In genomic region chr6:116628095-116628494, GRCm38 (mm10) we compare ENCODE assay signal across 8 mouse cellular contexts. TPM values are rescaled to one million over a fixed set of nuclear protein-coding genes. Genes with fewer than 3 reads are reported as not detected.
DNase-seq lines count a peak whose midpoint lies in the region; ATAC-seq and TF ChIP-seq lines count a peak whose summit lies in the region.

No protein-coding gene starts in this region.

- H3K9ac ChIP-seq in neural tube, embryonic 11.5 days (ENCODE audit: low read length), result peak overlapping the region; percentile 99
- H3K9ac ChIP-seq in liver, embryonic 11.5 days (ENCODE audit: low read depth, low read length), result peak overlapping the region; percentile 94
- H3K9ac ChIP-seq in stomach, postnatal 0 days (ENCODE audit: low read length), result peak overlapping the region; percentile 97

- intact Hi-C loops in gastrocnemius, postnatal 36 days (cut with DNase I), result no loop called here

- H3K9me3 ChIP-seq in neural tube, embryonic 11.5 days (ENCODE audit: control insufficient read depth, low read length), result no peaks in the 10 kb centered on the region
- no peaks in the 10 kb centered on the region for H3K9me3 ChIP-seq in liver, embryonic 11.5 days (ENCODE audit: control insufficient read depth, low read length)
- no peaks in the 10 kb centered on the region for H3K9me3 ChIP-seq in stomach, postnatal 0 days (ENCODE audit: control insufficient read depth, low read length)

- WGBS in cerebellum, adult 2 months, result 5% methylated on average over 9 of the region's 9 CpGs
- WGBS in neural tube, embryonic 11.5 days, result 28% methylated on average over 9 of the region's 9 CpGs
- WGBS in liver, embryonic 11.5 days, result 22% methylated on average over 9 of the region's 9 CpGs
- WGBS in stomach, postnatal 0 days, result 5% methylated on average over 9 of the region's 9 CpGs

- TF ChIP-seq POLR2A in cerebellum, adult 2 months (IDR thresholded peaks at IDR 0.05; ENCODE audit: borderline replicate concordance, insufficient read depth, low read length), result no peak

- no peak for DNase-seq in cerebellum, adult 2 months
- DNase-seq in cerebellum, adult 11-12 months, result no peak
- DNase-seq in neural tube, embryonic 11.5 days (ENCODE audit: low spot score), result no peak
- no peak for DNase-seq in neural tube, embryonic 10.5 days (ENCODE audit: extremely low spot score, low spot score)
- DNase-seq in liver, embryonic 11.5 days (ENCODE audit: low spot score), result no peak
- no peak for DNase-seq in stomach, postnatal 0 days (ENCODE audit: low spot score)
- no peak for DNase-seq in gastrocnemius, postnatal 36 days
- DNase-seq in urinary bladder, postnatal 14 days (ENCODE audit: low spot score), result no peak

- TF ChIP-seq EP300 in stomach, postnatal 0 days (optimal IDR thresholded peaks at IDR 0.05), result no peak

- H3K27me3 ChIP-seq in cerebellum, adult 2 months (ENCODE audit: control insufficient read depth, insufficient read depth, low read length), result no peaks in the 10 kb centered on the region
- no peaks in the 10 kb centered on the region for H3K27me3 ChIP-seq in neural tube, embryonic 11.5 days (ENCODE audit: control insufficient read depth, insufficient read depth, low read length)
- H3K27me3 ChIP-seq in liver, embryonic 11.5 days (replicated peaks; ENCODE audit: control insufficient read depth, insufficient read depth, low read length), result no peaks in the 10 kb centered on the region
- H3K27me3 ChIP-seq in stomach, postnatal 0 days (ENCODE audit: control insufficient read depth, insufficient read depth, low read length), result no peaks in the 10 kb centered on the region

- H3K4me3 ChIP-seq in cerebellum, adult 2 months (replicated peaks; ENCODE audit: insufficient read depth, low read depth, low read length), result peak overlapping the region; percentile 89
- H3K4me3 ChIP-seq in neural tube, embryonic 11.5 days (ENCODE audit: low read depth, low read length), result peak overlapping the region; percentile 88
- H3K4me3 ChIP-seq in liver, embryonic 11.5 days (ENCODE audit: low read depth, low read length), result peak overlapping the region; percentile 86
- H3K4me3 ChIP-seq in stomach, postnatal 0 days (ENCODE audit: low read depth, low read length), result peak overlapping the region; percentile 68

- no peak for TF ChIP-seq CTCF in cerebellum, adult 2 months (IDR thresholded peaks at IDR 0.05; ENCODE audit: borderline replicate concordance, insufficient read depth, low read depth, low read length)
- no peak for TF ChIP-seq CTCF in stomach, postnatal 0 days (IDR thresholded peaks at IDR 0.05; ENCODE audit: low read depth)

- no peaks in the 10 kb centered on the region for H3K4me1 ChIP-seq in cerebellum, adult 2 months (ENCODE audit: control insufficient read depth, insufficient read depth, low read length)
- H3K4me1 ChIP-seq in neural tube, embryonic 11.5 days (ENCODE audit: control insufficient read depth, insufficient read depth, low read length), result 0 out of 2 replicates have a peak, but pooled peaks cover 2% of the 10 kb centered on the region
- H3K4me1 ChIP-seq in liver, embryonic 11.5 days (replicated peaks; ENCODE audit: control insufficient read depth, insufficient read depth, low read length), result peaks cover 3% of the 10 kb centered on the region; the same call in 1 of the 2 replicates
- no peaks in the 10 kb centered on the region for H3K4me1 ChIP-seq in stomach, postnatal 0 days (replicated peaks; ENCODE audit: control insufficient read depth, insufficient read depth)

- ATAC-seq in neural tube, embryonic 11.5 days (ENCODE audit: insufficient read depth, low FRiP score, low TSS enrichment), result no peak
- ATAC-seq in liver, embryonic 11.5 days (replicated peaks; ENCODE audit: low FRiP score), result no peak
- no peak for ATAC-seq in stomach, postnatal 0 days (ENCODE audit: low FRiP score, low TSS enrichment)

- peaks cover 4% of the 10 kb centered on the region; the same call in 1 of the 2 replicates for H3K36me3 ChIP-seq in neural tube, embryonic 11.5 days (ENCODE audit: control insufficient read depth, insufficient read depth, low read length)
- H3K36me3 ChIP-seq in liver, embryonic 11.5 days (ENCODE audit: control insufficient read depth, insufficient read depth, low read length), result peaks cover 6% of the 10 kb centered on the region; the same call in 1 of the 2 replicates
- no peaks in the 10 kb centered on the region for H3K36me3 ChIP-seq in stomach, postnatal 0 days (ENCODE audit: control insufficient read depth, insufficient read depth, low read length)

- peak overlapping the region; percentile 75 for H3K4me2 ChIP-seq in neural tube, embryonic 11.5 days (ENCODE audit: low read depth)
- peak overlapping the region; percentile 76 for H3K4me2 ChIP-seq in liver, embryonic 11.5 days
- H3K4me2 ChIP-seq in stomach, postnatal 0 days (replicated peaks; ENCODE audit: low read depth), result peak overlapping the region; percentile 78

- peak overlapping the region; percentile 75; the same call in 1 of the 2 replicates for H3K27ac ChIP-seq in cerebellum, adult 2 months (ENCODE audit: insufficient read depth, low read length)
- H3K27ac ChIP-seq in neural tube, embryonic 11.5 days (ENCODE audit: low read depth, low read length), result peak overlapping the region; percentile 92
- peak overlapping the region; percentile 72; the same call in 1 of the 2 replicates for H3K27ac ChIP-seq in liver, embryonic 11.5 days (ENCODE audit: low read depth, low read length)
- peak overlapping the region; percentile 87 for H3K27ac ChIP-seq in stomach, postnatal 0 days (replicated peaks)

RNA-seq across cellular contexts. Expression of gene Zfp422, which starts 0.7 kb away (rescaled TPM):
- 32.4 and 34.2 TPM in 2 replicates for polyA plus RNA-seq in cerebellum, adult 2 months (2012; rRNA removed)
- 290 and 302 TPM in 2 replicates for polyA plus RNA-seq in neural tube, embryonic 11.5 days (2014; fragmentation: Nextera tagmentation; extraction: Ambion mirVana)
- polyA plus RNA-seq in liver, embryonic 11.5 days (2014; fragmentation: Nextera tagmentation; extraction: Ambion mirVana), result 92.5 and 98.5 TPM in 2 replicates
- 52.4 and 54.4 TPM in 2 replicates for polyA plus RNA-seq in stomach, postnatal 0 days (2015; fragmentation: Nextera tagmentation; extraction: Ambion mirVana)
- total RNA-seq in gastrocnemius, postnatal 36 days (2021), result 1 to 10 TPM; 6.2 to 7.1 TPM

RNA-seq across cellular contexts. Expression of gene Depp1, which starts 22.3 kb away (rescaled TPM):
- 0.84 and 1.00 TPM in 2 replicates for polyA plus RNA-seq in cerebellum, adult 2 months (2012; rRNA removed)
- polyA plus RNA-seq in neural tube, embryonic 11.5 days (2014; fragmentation: Nextera tagmentation; extraction: Ambion mirVana), result 11.0 and 14.5 TPM in 2 replicates
- 5.3 and 6.1 TPM in 2 replicates for polyA plus RNA-seq in liver, embryonic 11.5 days (2014; fragmentation: Nextera tagmentation; extraction: Ambion mirVana)
- polyA plus RNA-seq in stomach, postnatal 0 days (2015; fragmentation: Nextera tagmentation; extraction: Ambion mirVana), result 31.6 and 37.0 TPM in 2 replicates
- total RNA-seq in gastrocnemius, postnatal 36 days (2021), result 10 to 100 TPM; 10.2 to 13.3 TPM

RNA-seq across cellular contexts. Expression of gene Olfr215, which starts 44.1 kb away (rescaled TPM):
- not detected in 2 replicates for polyA plus RNA-seq in cerebellum, adult 2 months (2012; rRNA removed)
- polyA plus RNA-seq in neural tube, embryonic 11.5 days (2014; fragmentation: Nextera tagmentation; extraction: Ambion mirVana), result not detected in 2 replicates
- not detected in 2 replicates for polyA plus RNA-seq in liver, embryonic 11.5 days (2014; fragmentation: Nextera tagmentation; extraction: Ambion mirVana)
- not detected in 2 replicates for polyA plus RNA-seq in stomach, postnatal 0 days (2015; fragmentation: Nextera tagmentation; extraction: Ambion mirVana)
- not detected for total RNA-seq in gastrocnemius, postnatal 36 days (2021)

RNA-seq across cellular contexts. Expression of gene Rassf4, which starts 45.7 kb away (rescaled TPM):
- polyA plus RNA-seq in cerebellum, adult 2 months (2012; rRNA removed), result 10.3 and 12.9 TPM in 2 replicates
- 38.0 and 38.3 TPM in 2 replicates for polyA plus RNA-seq in neural tube, embryonic 11.5 days (2014; fragmentation: Nextera tagmentation; extraction: Ambion mirVana)
- 4.8 and 4.9 TPM in 2 replicates for polyA plus RNA-seq in liver, embryonic 11.5 days (2014; fragmentation: Nextera tagmentation; extraction: Ambion mirVana)
- polyA plus RNA-seq in stomach, postnatal 0 days (2015; fragmentation: Nextera tagmentation; extraction: Ambion mirVana), result 4.1 and 5.6 TPM in 2 replicates
- 1 to 10 TPM; 1.6 to 2.0 TPM for total RNA-seq in gastrocnemius, postnatal 36 days (2021)
